Mouse (Mus musculus) kidney, embryonic 15.5 days (tissue): Measurements from ENCODE around the gene Dnhd1. TPM values are rescaled to one million over a fixed set of nuclear protein-coding genes. Genes with fewer than 3 reads are reported as not detected.

Source experiments
- ATAC-seq: fragments of 200-750 bp; cut with Nextera tagmentation; replicated peaks from 2 replicates; pipeline ENCODE4 v1.8.0; 2017; ENCODE audit warnings: moderate TSS enrichment; ENCODE audit not compliant: low FRiP score
- H3K27ac ChIP-seq: fragments of 300-500 bp; sonication (generic); 2 replicates; pipeline ENCODE4 v1.5.1; 2015; ENCODE audit warnings: mild to moderate bottlenecking, inconsistent platforms
- H3K27me3 ChIP-seq: fragments of 300-500 bp; sonication (generic); 2 replicates; pipeline ENCODE4 v1.6.1; 2015; ENCODE audit warnings: inconsistent platforms
- H3K36me3 ChIP-seq: fragments of 300-500 bp; sonication (generic); 2 replicates; pipeline ENCODE4 v1.6.1; 2015; ENCODE audit warnings: inconsistent platforms
- H3K4me1 ChIP-seq: fragments of 300-500 bp; sonication (generic); 2 replicates; pipeline ENCODE4 v1.6.1; 2015; ENCODE audit warnings: inconsistent platforms
- H3K4me2 ChIP-seq: fragments of 300-500 bp; sonication (generic); 2 replicates; pipeline ENCODE4 v1.6.1; 2015; ENCODE audit warnings: moderate library complexity, mild to moderate bottlenecking, inconsistent platforms
- H3K4me3 ChIP-seq: fragments of 300-500 bp; sonication (generic); replicated peaks from 2 replicates; pipeline ENCODE4 v1.5.1; 2015; ENCODE audit warnings: mild to moderate bottlenecking, inconsistent platforms
- H3K9ac ChIP-seq: fragments of 300-500 bp; sonication (generic); 2 replicates; pipeline ENCODE4 v1.6.1; 2015; ENCODE audit warnings: mild to moderate bottlenecking, inconsistent platforms
- H3K9me3 ChIP-seq: fragments of 300-500 bp; sonication (generic); replicated peaks from 2 replicates; pipeline ENCODE4 v1.6.1; 2016; ENCODE audit warnings: inconsistent platforms
- WGBS: fragments of 180-500 bp; shearing (Covaris S2); methylation state at CpG from one replicate; pipeline ENCODE4 v1.1.7; 2015; ENCODE audit warnings: mixed read lengths; 5-methylcytosine and 5-hydroxymethylcytosine counted together
- polyA plus RNA-seq: library from polyadenylated mRNA; unstranded; fragments of >200 nt; fragmentation: Nextera tagmentation; extraction: Ambion mirVana; gene quantifications from 2 replicates; pipeline ENCODE4 v1.2.1, GENCODE M21; 2015

Gene Dnhd1
- polyA plus RNA-seq, 1 experiment from 2014 or later: 1.9 TPM

DNA sequence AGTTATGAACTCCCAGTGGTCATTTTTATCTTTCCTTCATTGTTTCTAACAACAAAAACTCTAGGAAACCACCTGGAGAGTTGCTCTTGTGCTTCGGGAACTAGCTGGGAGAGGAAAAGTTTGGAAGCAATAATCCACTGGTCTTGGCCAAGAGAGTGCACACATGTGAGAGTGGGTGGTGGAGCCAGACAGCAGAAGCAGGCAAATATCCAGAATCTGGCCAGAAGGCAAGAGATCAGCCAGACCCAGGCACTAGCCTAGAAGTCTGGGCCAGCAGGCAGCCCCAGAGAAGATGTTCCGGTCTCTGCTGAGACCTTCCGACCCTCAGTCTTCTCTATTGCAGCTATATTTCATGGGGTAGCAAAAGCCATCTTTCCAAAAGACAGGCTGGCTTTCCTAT lies 119.3 kb downstream of the Dnhd1 start:
- WGBS: 62% methylated on average over 3 of the region's 3 CpGs
- H3K9me3 ChIP-seq: no peaks in the 10 kb centered on the region
- peaks cover 47% of the 10 kb centered on the region for H3K4me1 ChIP-seq
- no peak for ATAC-seq
- H3K9ac ChIP-seq: no peak overlapping the region
- no peak overlapping the region for H3K27ac ChIP-seq
- H3K4me3 ChIP-seq: no peak overlapping the region
- peaks cover 61% of the 10 kb centered on the region for H3K36me3 ChIP-seq
- H3K4me2 ChIP-seq: no peak overlapping the region
- no peaks in the 10 kb centered on the region for H3K27me3 ChIP-seq

Other genes with a start within 250 kb of the Dnhd1 start
- 0.08 TPM in 1 of 2 replicates, not detected in the other for gene Cnga4, start 246.3 kb upstream of the Dnhd1 start, polyA plus RNA-seq
- gene Cckbr, start 225.1 kb upstream of the Dnhd1 start, polyA plus RNA-seq: 0.58 and 0.62 TPM in 2 replicates
- 53.4 and 72.0 TPM in 2 replicates for gene Cavin3, start 168.5 kb upstream of the Dnhd1 start, polyA plus RNA-seq
- 44.7 and 47.7 TPM in 2 replicates for gene Smpd1, start 96.5 kb upstream of the Dnhd1 start, polyA plus RNA-seq
- 45.9 and 56.9 TPM in 2 replicates for gene Apbb1, start 69.2 kb upstream of the Dnhd1 start, polyA plus RNA-seq
- 2.0 and 4.4 TPM in 2 replicates for gene Hpx, start 50.7 kb upstream of the Dnhd1 start, polyA plus RNA-seq
- gene Trim3, start 17.3 kb upstream of the Dnhd1 start, polyA plus RNA-seq: 28.4 and 37.2 TPM in 2 replicates
- gene Timm10b, start 10.8 kb upstream of the Dnhd1 start, polyA plus RNA-seq: 184 and 195 TPM in 2 replicates
- 81.6 and 88.2 TPM in 2 replicates for gene Arfip2, start 10.4 kb upstream of the Dnhd1 start, polyA plus RNA-seq
- 15.1 and 25.1 TPM in 2 replicates for gene Gm45799, start 10.3 kb upstream of the Dnhd1 start, polyA plus RNA-seq
- gene Ilk, start 85.8 kb downstream of the Dnhd1 start, polyA plus RNA-seq: 331 and 360 TPM in 2 replicates
- gene Rrp8, start 86.6 kb downstream of the Dnhd1 start, polyA plus RNA-seq: 44.8 and 49.6 TPM in 2 replicates
- 127 and 136 TPM in 2 replicates for gene Taf10, start 93.5 kb downstream of the Dnhd1 start, polyA plus RNA-seq
- gene Tpp1, start 101.4 kb downstream of the Dnhd1 start, polyA plus RNA-seq: 92.7 and 94.9 TPM in 2 replicates
- 10.2 and 12.1 TPM in 2 replicates for gene Dchs1, start 136.8 kb downstream of the Dnhd1 start, polyA plus RNA-seq
- 397 and 398 TPM in 2 replicates for gene Mrpl17, start 160.3 kb downstream of the Dnhd1 start, polyA plus RNA-seq